Mouse (Mus musculus): ENCODE results near the gene Cldn34c2. TPM values are rescaled to one million over a fixed set of nuclear protein-coding genes. Genes with fewer than 3 reads are reported as not detected.
"Not testable (repeated sequence)": the region's sequence is repeated elsewhere in the genome, so short reads cannot be mapped to it uniquely, and the experiment has no call there.

The Cldn34c2 gene
- not detected in 3 replicates for total RNA-seq (2017)

DNA sequence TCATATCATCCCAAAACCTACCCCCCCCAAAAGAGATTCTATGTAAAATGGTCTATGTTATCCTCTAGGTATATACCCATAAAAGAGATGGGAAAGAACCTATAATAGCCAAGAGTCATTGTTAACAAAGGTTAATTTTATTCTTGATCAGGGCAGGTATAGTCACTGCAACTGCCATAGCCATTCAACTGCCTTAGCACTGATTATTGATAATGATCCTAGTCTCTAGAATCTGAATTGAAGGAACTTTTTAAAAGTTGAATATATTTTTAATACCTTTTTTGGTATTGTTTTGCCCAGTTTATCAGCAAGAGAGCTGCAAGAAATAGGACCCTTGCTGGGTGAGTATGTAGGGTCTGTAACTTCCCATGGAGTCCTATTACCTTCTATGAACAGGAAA is at the start of gene Cldn34c2:
TSS of gene Cldn34c2 (plus strand) at position 301 of the 400 bp plus-strand sequence.
- not testable (repeated sequence) for ATAC-seq (replicated peaks; ENCODE audit: insufficient number of reproducible peaks, low FRiP score, low TSS enrichment, poor library complexity, severe bottlenecking)

DNA sequence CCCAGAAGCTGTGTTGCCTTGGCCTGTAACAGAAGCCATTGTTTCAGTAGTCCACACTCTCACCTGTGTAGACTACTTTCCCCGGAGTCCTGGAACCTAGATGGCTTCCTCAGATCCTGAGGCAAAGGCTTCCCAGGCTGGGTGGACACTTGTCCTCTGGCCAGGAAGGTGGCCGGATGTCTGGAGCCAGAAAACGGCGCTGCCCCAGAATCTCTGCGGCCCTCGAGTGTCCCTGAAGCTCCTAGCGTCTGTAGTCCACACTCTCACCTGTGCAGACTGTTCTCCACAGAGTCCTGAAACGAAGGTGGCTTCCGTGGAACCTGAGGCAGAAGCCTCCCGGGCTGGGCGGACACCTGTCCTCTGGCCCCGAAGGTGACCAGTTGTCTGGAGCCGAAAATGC is 30.1 kb upstream of the Cldn34c2 start:
- not testable (repeated sequence) for ATAC-seq (replicated peaks; ENCODE audit: insufficient number of reproducible peaks, low FRiP score, low TSS enrichment, poor library complexity, severe bottlenecking)

DNA sequence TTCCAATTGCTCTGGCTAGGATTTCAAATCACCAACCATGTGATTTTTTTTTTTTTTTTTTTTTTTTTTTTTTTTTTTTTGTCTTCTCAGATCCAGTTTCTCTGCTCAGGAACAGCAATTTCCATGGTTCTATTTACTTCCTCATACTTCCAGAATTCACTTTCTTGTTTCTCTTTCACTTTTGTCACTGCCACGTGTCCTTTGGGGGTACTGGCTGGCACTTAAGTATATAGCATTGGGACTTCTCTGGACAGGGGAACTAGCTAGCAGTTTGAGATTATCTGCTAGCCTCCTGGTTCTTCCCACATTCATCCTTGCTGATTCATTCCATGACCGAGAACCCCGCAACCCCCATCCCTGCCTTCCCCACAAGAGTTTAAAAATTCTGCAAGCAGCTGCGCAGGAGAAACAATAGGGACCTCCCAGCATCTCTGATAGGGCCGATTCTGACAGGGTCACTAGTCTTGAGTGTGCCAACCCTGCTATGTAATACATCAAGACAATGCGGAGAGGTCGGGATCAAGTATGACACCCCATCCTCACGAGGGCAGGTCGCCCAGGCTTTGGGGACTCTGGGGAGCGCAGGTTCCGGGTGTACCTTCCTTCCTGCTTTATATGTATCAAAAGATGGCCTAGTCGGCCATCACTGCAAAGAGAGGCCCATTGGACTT is 30.8 kb downstream of the Cldn34c2 start:
- ATAC-seq (replicated peaks; ENCODE audit: insufficient number of reproducible peaks, low FRiP score, low TSS enrichment, poor library complexity, severe bottlenecking), result peak; percentile 93

Other genes with a start within 250 kb of the Cldn34c2 start
- gene Gm17467, start 123.1 kb downstream of the Cldn34c2 start, total RNA-seq (2017), result not detected in 3 replicates
- gene Cldn34c3, start 212.0 kb downstream of the Cldn34c2 start, total RNA-seq (2017), result not detected in 3 replicates